Mouse (Mus musculus): Measurements from ENCODE around the gene Tigd3.

DNA sequence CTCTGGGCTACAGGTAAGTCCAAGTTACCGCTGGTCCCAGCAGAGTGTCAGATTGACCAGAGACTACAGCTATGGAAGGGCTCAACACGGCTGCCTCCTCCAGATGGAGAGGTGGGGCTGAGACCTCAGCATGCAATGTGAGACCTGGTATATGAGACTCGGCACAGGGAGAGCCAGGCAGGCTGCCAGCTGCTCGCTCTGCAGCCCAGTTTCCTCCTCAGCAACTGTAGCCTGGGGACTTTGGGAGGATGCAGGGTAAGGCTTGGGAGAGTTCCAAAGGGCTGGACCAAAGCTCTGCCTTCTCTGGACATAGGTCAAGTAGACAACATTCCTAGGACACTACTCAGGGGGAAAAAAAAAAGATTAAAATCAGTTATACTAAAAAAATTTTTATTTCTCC is 46.2 kb upstream of the Tigd3 start:
- TF ChIP-seq CTCF (IDR thresholded peaks at IDR 0.05; ENCODE audit: control insufficient read depth, insufficient read depth, low read length) (no peak), POLR2A (IDR thresholded peaks at IDR 0.05; ENCODE audit: borderline replicate concordance, control insufficient read depth, low read depth, low read length) (no peak)

Measured in bone marrow, adult 2 months (tissue).